Mouse (Mus musculus): ENCODE data around the gene Gm37240. TPM values are rescaled to one million over a fixed set of nuclear protein-coding genes. Genes with fewer than 3 reads are reported as not detected.

Gm37240 gene
- polyA plus RNA-seq, 1 experiment from 2014 or later, result 0.43 TPM

DNA sequence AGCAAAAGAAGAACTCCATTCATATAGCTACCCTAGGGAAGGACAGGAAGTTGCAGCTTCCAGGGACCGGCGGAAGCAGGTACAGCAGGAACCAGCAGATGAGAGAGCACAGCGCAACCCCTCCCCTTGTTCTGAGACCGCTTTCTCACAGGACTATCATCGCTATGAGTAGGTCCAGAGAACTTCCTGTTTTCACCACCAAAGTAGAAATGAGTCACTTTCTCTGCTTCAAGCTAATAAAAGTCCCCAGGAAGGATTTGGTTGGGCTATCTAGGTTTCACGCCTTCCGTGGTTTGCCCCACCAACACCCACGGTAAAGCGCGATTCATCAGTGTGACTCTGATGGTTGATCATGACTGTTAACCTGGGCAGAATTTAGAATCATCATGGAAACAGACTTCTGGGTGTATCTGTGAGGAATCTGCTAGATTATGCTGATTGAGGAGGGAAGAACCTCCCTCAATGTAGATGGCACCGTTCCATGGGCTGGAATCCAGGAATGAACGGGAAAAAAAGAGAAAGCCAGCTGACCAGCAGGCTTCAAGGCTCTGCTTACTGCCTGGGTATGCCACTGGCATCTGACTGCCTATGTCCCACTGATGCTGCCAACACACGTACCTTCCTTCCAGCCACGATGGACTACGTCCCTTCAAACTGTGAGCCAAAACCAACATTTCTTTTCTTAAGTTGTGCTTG lies 1172.1 kb downstream of the Gm37240 start:
- no peak overlapping the region for H3K4me2 ChIP-seq (ENCODE audit: low read depth, low read length, severe bottlenecking)
- H3K9me3 ChIP-seq (ENCODE audit: control insufficient read depth, low read length), result no peaks in the 10 kb centered on the region
- no peak for ATAC-seq (replicated peaks; ENCODE audit: low FRiP score)
- no peak overlapping the region for H3K27ac ChIP-seq (ENCODE audit: low read depth, low read length)
- H3K4me3 ChIP-seq (ENCODE audit: low read depth, low read length), result no peak overlapping the region
- no peaks in the 10 kb centered on the region for H3K4me1 ChIP-seq (replicated peaks; ENCODE audit: control insufficient read depth, insufficient read depth, low read length)
- no peaks in the 10 kb centered on the region for H3K36me3 ChIP-seq (ENCODE audit: control insufficient read depth, insufficient read depth, low read length)
- no peaks in the 10 kb centered on the region for H3K27me3 ChIP-seq (ENCODE audit: control insufficient read depth, insufficient read depth, low read length)
- no peak overlapping the region for H3K9ac ChIP-seq (ENCODE audit: low read length)
- 95% methylated on average over 15 of the region's 15 CpGs for WGBS
- no peak for DNase-seq (ENCODE audit: low spot score)

DNA sequence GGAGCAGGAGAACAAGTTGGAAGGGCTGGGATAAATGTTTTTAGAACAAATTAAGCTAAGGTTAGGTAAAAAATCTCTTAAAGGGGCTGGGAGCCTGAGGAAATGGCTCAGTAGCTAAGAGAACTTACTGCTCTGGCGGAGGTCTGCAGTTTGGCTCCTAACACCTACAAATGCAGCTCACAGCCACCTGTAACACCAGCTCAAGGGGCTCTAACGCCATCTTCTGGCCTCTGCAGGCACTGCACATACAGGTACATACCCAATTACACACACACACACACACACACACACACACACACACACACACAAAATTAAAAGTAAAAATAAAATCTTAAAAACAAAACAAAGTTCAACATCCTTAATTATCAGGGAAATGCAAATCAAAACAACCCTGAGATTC lies 1174.4 kb downstream of the Gm37240 start:
- ATAC-seq (replicated peaks; ENCODE audit: low FRiP score) (no peak), DNase-seq (ENCODE audit: low spot score) (no peak)
- no peak overlapping the region for H3K4me2 ChIP-seq (ENCODE audit: low read depth, low read length, severe bottlenecking)
- no peaks in the 10 kb centered on the region for H3K27me3 ChIP-seq (ENCODE audit: control insufficient read depth, insufficient read depth, low read length)
- no peak overlapping the region for H3K9ac ChIP-seq (ENCODE audit: low read length)
- H3K9me3 ChIP-seq (ENCODE audit: control insufficient read depth, low read length), result no peaks in the 10 kb centered on the region
- H3K36me3 ChIP-seq (ENCODE audit: control insufficient read depth, insufficient read depth, low read length), result no peaks in the 10 kb centered on the region
- no peaks in the 10 kb centered on the region for H3K4me1 ChIP-seq (replicated peaks; ENCODE audit: control insufficient read depth, insufficient read depth, low read length)
- H3K4me3 ChIP-seq (ENCODE audit: low read depth, low read length), result no peak overlapping the region
- WGBS, result 60% methylated on average over 2 of the region's 2 CpGs
- H3K27ac ChIP-seq (ENCODE audit: low read depth, low read length), result no peak overlapping the region

DNA sequence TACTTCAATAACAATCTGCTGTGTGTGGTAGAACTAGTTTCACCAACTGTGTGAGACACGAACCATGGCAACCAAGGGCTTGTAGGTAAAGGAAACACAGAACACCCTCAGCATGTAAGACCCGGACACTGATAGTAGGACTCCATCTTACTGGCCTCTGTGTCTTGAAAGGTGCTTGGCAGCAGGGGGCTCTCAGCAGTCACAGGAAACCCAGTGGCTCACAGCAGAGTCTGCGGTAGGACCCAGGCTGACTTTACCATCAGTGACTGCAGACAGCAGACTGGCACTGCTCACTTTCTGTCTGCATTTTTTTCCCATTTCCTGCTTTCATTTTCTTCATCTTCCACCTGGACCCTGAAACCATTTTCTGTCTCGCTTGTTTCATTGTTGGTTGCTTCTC lies 1176.6 kb downstream of the Gm37240 start:
- Histone ChIP-seq H3K4me2 (ENCODE audit: low read depth, low read length, severe bottlenecking) (no peak overlapping the region), H3K27me3 (ENCODE audit: control insufficient read depth, insufficient read depth, low read length) (no peaks in the 10 kb centered on the region), H3K4me3 (ENCODE audit: low read depth, low read length) (no peak overlapping the region), H3K9me3 (ENCODE audit: control insufficient read depth, low read length) (no peaks in the 10 kb centered on the region), H3K36me3 (ENCODE audit: control insufficient read depth, insufficient read depth, low read length) (no peaks in the 10 kb centered on the region), H3K4me1 (replicated peaks; ENCODE audit: control insufficient read depth, insufficient read depth, low read length) (no peaks in the 10 kb centered on the region), H3K27ac (ENCODE audit: low read depth, low read length) (no peak overlapping the region), H3K9ac (ENCODE audit: low read length) (no peak overlapping the region)
- DNase-seq (ENCODE audit: low spot score) (no peak), ATAC-seq (replicated peaks; ENCODE audit: low FRiP score) (no peak)
- WGBS, result 93% methylated on average over 4 of the region's 4 CpGs

DNA sequence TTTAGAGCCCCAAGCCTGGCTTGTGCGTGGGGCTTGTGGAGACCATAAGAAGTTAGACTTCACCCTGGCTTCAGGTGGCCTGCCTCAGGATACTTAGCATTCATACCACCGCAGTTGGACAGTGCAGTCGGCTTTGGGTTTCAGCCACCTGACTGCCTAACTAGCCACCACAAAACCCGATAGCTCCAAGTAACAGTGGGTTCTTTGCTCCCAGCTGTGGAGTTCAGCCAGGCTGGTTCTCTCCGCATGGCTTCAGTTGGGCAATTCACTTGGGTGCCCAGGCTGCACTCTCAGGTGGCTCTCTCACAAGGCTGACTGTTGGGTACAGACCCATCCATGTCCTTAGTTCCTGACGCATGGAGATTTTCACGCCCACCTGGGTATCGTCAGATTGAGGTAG lies 1177.4 kb downstream of the Gm37240 start:
- Histone ChIP-seq H3K4me1 (replicated peaks; ENCODE audit: control insufficient read depth, insufficient read depth, low read length) (no peaks in the 10 kb centered on the region), H3K4me2 (ENCODE audit: low read depth, low read length, severe bottlenecking) (no peak overlapping the region), H3K27ac (ENCODE audit: low read depth, low read length) (no peak overlapping the region), H3K27me3 (ENCODE audit: control insufficient read depth, insufficient read depth, low read length) (no peaks in the 10 kb centered on the region), H3K9ac (ENCODE audit: low read length) (no peak overlapping the region), H3K9me3 (ENCODE audit: control insufficient read depth, low read length) (no peaks in the 10 kb centered on the region), H3K36me3 (ENCODE audit: control insufficient read depth, insufficient read depth, low read length) (no peaks in the 10 kb centered on the region), H3K4me3 (ENCODE audit: low read depth, low read length) (no peak overlapping the region)
- WGBS, result 92% methylated on average over 8 of the region's 8 CpGs
- no peak for DNase-seq (ENCODE audit: low spot score)
- ATAC-seq (replicated peaks; ENCODE audit: low FRiP score), result no peak

DNA sequence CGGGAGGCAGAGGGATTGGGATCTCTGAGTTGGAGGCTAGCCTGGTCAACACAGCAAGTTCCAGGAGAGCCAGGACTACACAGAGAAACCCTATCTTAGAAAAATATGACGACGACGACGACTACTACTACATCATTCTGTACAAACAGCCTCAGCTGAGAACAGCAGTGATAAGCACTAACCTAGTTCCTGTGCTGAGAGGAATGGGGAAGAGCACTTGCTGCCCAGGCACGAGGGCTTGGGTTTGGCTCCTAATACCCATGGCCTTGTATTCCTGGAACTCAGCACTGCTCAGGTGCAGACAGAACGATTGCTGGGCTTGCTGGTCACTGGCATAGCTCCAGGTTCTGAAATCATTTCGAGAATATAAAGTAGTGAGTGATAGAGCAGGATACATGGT lies 1178.2 kb downstream of the Gm37240 start:
- no peaks in the 10 kb centered on the region for H3K27me3 ChIP-seq (ENCODE audit: control insufficient read depth, insufficient read depth, low read length)
- no peaks in the 10 kb centered on the region for H3K4me1 ChIP-seq (replicated peaks; ENCODE audit: control insufficient read depth, insufficient read depth, low read length)
- no peak for DNase-seq (ENCODE audit: low spot score)
- no peak overlapping the region for H3K27ac ChIP-seq (ENCODE audit: low read depth, low read length)
- H3K9ac ChIP-seq (ENCODE audit: low read length), result no peak overlapping the region
- H3K9me3 ChIP-seq (ENCODE audit: control insufficient read depth, low read length), result no peaks in the 10 kb centered on the region
- no peak for ATAC-seq (replicated peaks; ENCODE audit: low FRiP score)
- no peak overlapping the region for H3K4me3 ChIP-seq (ENCODE audit: low read depth, low read length)
- H3K4me2 ChIP-seq (ENCODE audit: low read depth, low read length, severe bottlenecking), result no peak overlapping the region
- no peaks in the 10 kb centered on the region for H3K36me3 ChIP-seq (ENCODE audit: control insufficient read depth, insufficient read depth, low read length)
- 83% methylated on average over 8 of the region's 8 CpGs for WGBS

DNA sequence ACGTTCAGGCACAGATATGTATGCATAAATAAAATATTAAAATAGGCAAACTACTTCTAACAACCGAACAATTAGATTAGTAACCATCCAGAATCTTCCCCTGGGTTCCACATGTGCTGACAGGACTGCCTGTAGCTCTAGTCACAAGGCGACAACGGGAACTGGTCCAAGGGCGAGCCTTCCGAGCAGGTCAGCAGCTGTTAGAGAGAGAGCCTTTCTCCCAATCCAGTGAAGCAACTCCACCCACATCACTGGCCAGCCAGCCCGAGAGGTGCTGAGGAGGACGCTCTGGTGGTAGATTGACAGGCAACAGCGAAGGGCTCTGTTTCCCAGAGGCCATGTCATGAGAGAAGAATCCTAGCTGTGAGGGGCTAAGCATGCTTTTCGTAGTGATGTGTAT lies 1178.8 kb downstream of the Gm37240 start:
- DNase-seq (ENCODE audit: low spot score) (no peak), ATAC-seq (replicated peaks; ENCODE audit: low FRiP score) (no peak)
- H3K27me3 ChIP-seq (ENCODE audit: control insufficient read depth, insufficient read depth, low read length), result no peaks in the 10 kb centered on the region
- no peak overlapping the region for H3K4me2 ChIP-seq (ENCODE audit: low read depth, low read length, severe bottlenecking)
- H3K9ac ChIP-seq (ENCODE audit: low read length), result no peak overlapping the region
- no peaks in the 10 kb centered on the region for H3K36me3 ChIP-seq (ENCODE audit: control insufficient read depth, insufficient read depth, low read length)
- 88% methylated on average over 10 of the region's 10 CpGs for WGBS
- no peak overlapping the region for H3K4me3 ChIP-seq (ENCODE audit: low read depth, low read length)
- H3K4me1 ChIP-seq (replicated peaks; ENCODE audit: control insufficient read depth, insufficient read depth, low read length), result no peaks in the 10 kb centered on the region
- no peak overlapping the region for H3K27ac ChIP-seq (ENCODE audit: low read depth, low read length)
- no peaks in the 10 kb centered on the region for H3K9me3 ChIP-seq (ENCODE audit: control insufficient read depth, low read length)

DNA sequence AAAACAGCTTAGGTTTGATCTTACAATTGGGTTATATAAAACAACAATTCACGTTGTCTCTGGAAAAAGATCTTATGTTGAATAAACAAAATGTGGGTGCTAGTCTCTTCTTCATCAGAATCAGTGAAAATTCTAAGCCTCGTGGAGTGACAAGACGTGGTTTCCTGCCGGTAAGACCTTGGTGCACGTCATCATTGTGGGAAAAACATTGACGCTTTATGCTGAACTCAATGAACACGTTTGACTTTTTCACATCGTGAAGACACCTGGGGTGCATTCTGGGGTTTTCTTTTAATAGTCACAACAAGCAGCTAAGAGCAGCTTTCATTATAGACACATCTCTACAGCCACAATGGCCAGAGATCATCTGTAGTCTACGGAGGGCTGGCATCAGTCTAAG lies 1182.1 kb downstream of the Gm37240 start:
- WGBS, result 89% methylated on average over 9 of the region's 9 CpGs
- no peaks in the 10 kb centered on the region for H3K36me3 ChIP-seq (ENCODE audit: control insufficient read depth, insufficient read depth, low read length)
- H3K4me1 ChIP-seq (replicated peaks; ENCODE audit: control insufficient read depth, insufficient read depth, low read length), result no peaks in the 10 kb centered on the region
- no peak overlapping the region for H3K4me3 ChIP-seq (ENCODE audit: low read depth, low read length)
- no peak for ATAC-seq (replicated peaks; ENCODE audit: low FRiP score)
- H3K9me3 ChIP-seq (ENCODE audit: control insufficient read depth, low read length), result no peaks in the 10 kb centered on the region
- no peak overlapping the region for H3K4me2 ChIP-seq (ENCODE audit: low read depth, low read length, severe bottlenecking)
- no peaks in the 10 kb centered on the region for H3K27me3 ChIP-seq (ENCODE audit: control insufficient read depth, insufficient read depth, low read length)
- H3K9ac ChIP-seq (ENCODE audit: low read length), result no peak overlapping the region
- no peak for DNase-seq (ENCODE audit: low spot score)
- H3K27ac ChIP-seq (ENCODE audit: low read depth, low read length), result no peak overlapping the region

DNA sequence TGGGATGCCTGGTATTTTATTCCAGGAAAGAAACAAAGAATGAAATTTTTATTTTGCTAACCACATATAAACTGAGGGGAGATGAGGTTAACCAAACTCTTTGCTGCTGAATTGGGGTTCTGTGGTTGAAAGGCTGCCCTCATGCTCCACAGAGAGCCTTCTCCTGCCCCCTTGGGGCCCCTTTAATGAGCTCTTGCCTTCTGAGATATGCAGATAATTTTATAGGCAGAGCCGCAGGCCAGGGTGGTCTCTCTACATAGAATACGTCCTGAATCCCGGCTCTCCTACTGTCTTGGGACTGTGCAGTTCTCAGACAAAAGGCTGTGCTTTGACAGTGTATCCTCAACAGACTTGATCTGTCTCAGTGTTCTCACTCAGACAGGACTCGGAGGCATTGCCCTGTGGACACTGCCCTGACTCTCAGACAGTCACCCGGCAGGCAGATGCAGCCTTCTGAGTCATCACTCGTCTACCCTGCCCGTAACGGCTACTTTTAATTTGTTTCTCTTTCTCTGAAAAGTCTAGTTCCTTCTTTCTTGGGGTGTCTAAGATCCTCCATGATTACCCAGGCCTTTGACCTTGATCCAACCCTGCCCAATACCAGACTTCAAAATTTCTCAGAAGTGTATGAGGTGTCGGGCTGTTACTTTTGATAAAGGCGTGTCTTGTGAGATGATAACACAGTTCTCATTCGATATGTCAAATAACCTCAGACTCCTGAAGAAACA lies 1184.1 kb downstream of the Gm37240 start:
- Histone ChIP-seq H3K27me3 (ENCODE audit: control insufficient read depth, insufficient read depth, low read length) (no peaks in the 10 kb centered on the region), H3K27ac (ENCODE audit: low read depth, low read length) (no peak overlapping the region), H3K36me3 (ENCODE audit: control insufficient read depth, insufficient read depth, low read length) (no peaks in the 10 kb centered on the region), H3K9me3 (ENCODE audit: control insufficient read depth, low read length) (no peaks in the 10 kb centered on the region), H3K9ac (ENCODE audit: low read length) (no peak overlapping the region), H3K4me2 (ENCODE audit: low read depth, low read length, severe bottlenecking) (no peak overlapping the region), H3K4me3 (ENCODE audit: low read depth, low read length) (no peak overlapping the region), H3K4me1 (replicated peaks; ENCODE audit: control insufficient read depth, insufficient read depth, low read length) (no peaks in the 10 kb centered on the region)
- WGBS, result 88% methylated on average over 11 of the region's 11 CpGs
- no peak for ATAC-seq (replicated peaks; ENCODE audit: low FRiP score)
- no peak for DNase-seq (ENCODE audit: low spot score)

DNA sequence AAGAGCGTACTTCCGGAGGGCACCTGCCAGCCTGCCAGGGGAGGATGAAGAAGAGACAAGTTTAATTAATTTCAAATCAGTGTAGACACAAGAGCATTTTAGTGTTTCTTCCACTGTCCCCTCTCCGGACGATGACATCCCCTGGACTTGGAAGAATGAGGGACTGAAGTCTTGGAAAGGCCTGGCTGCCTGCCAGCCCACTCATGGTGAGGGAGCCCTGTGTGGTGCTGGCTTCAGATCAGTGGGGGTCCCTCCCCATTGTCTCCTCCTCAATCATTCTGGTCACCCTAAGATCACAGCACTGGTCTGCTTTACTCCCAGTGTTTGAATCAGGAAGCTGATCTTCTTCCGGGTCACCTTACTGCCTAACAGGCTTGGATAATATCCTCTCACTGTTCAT lies 1185.4 kb downstream of the Gm37240 start:
- no peak overlapping the region for H3K4me3 ChIP-seq (ENCODE audit: low read depth, low read length)
- H3K27me3 ChIP-seq (ENCODE audit: control insufficient read depth, insufficient read depth, low read length), result no peaks in the 10 kb centered on the region
- H3K9ac ChIP-seq (ENCODE audit: low read length), result no peak overlapping the region
- no peaks in the 10 kb centered on the region for H3K36me3 ChIP-seq (ENCODE audit: control insufficient read depth, insufficient read depth, low read length)
- ATAC-seq (replicated peaks; ENCODE audit: low FRiP score), result no peak
- no peak for DNase-seq (ENCODE audit: low spot score)
- no peak overlapping the region for H3K27ac ChIP-seq (ENCODE audit: low read depth, low read length)
- H3K4me2 ChIP-seq (ENCODE audit: low read depth, low read length, severe bottlenecking), result no peak overlapping the region
- 84% methylated on average over 5 of the region's 5 CpGs for WGBS
- no peaks in the 10 kb centered on the region for H3K9me3 ChIP-seq (ENCODE audit: control insufficient read depth, low read length)
- no peaks in the 10 kb centered on the region; the same call in 1 of the 2 replicates for H3K4me1 ChIP-seq (replicated peaks; ENCODE audit: control insufficient read depth, insufficient read depth, low read length)

All from forebrain, embryonic 11.5 days (tissue).